Mouse (Mus musculus) right cerebral cortex, adult 18-20 months (tissue): ENCODE measurements around the gene Ckmt1.
A peak's percentile ranks its signal among the peaks of the same experiment; 100 is the strongest.
"Not testable (repeated sequence)": the region's sequence is repeated elsewhere in the genome, so short reads cannot be mapped to it uniquely, and the experiment has no call there.

ENCODE experiments used
- DNase-seq: peaks from one replicate; pipeline ENCODE4 v3.0.0; 2022; ENCODE audit warnings: mixed read lengths

The Ckmt1 gene

DNA sequence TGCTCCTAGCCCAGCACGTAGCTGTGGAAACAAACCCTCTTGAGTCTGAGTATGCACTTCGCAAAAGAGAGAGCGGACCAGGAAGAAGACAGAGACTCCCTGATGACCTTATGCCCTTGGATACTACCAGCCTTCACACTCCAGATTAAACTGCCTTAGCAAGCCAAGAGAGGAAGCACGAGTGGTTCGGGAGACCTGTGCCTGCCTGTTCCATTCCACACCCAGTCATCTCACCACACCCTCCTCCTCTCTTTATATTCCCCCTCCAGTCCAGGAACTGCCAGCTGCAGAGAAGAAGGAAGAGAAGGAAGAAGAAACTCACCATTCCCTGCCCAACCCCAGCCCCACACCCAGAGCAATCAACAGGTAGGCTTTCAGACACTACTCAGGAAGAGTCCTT, at the start of gene Ckmt1:
TSS of gene Ckmt1 (plus strand) at position 221 of the 400 bp plus-strand sequence.
- no peak for DNase-seq

DNA sequence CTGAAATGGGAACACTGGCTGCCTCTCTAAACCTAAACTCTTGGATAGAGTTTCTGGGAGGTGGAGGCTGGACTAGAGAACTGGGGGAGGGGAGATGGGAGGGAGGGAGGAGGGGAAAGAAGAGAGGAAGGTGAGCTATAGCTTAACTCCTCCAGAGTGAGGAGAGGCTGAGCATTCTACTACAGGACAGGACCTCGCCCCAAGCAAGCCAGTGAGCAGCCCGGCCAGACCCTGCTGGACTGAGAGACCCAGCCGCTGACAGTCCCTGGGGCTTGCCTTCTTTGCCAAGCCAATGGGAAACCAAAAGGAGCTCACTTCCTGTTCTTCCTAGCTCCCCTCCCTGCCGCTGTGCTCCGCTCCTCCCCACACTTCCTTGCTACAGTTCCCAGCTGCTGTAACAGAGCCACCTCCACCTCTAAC, 48.5 kb upstream of the Ckmt1 start:
- DNase-seq: no peak

- DNase-seq: no peak
These were observed 41.2 kb upstream of the Ckmt1 start for GRCm38 (mm10) chr2:121316278-121316677.

- no peak for DNase-seq
These were observed 34.5 kb upstream of the Ckmt1 start for GRCm38 (mm10) chr2:121323041-121323440.

DNA sequence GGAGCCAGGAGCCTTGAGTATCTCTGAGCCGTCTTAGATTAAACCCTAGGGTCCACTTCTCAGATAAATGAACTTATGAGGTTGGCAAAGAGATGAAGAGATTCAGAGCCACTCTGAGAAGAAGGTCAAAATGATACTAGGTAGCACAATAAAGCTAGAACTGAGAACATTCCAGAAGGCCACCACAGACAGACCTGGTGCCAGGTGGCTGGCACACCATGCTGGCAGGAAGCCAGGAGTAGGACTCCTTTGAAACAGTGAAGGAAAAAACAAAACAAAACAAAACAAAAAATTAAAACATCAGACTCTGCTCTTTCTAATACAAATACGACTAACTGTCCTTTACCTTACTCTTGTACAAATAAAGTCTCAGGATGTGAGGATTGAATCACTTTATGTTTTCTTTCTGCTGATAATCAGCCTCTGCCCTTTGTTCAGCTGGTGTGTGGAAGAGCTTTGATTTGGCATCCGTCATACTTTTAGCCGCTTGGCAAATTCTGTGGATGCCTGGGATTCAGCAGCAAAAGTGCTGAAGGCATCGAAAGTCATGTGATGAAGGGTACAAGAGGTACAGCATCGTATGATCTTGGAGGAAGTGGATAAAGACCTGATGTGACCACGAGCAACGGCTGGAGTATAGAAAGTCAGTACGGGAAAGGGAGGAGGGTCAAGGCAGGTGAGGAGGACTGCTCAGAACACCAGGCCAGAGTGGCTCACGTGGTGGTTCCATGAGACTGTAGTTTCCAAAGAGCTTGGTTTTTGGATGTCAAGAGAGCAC, 33.6 kb upstream of the Ckmt1 start:
- DNase-seq: no peak

DNA sequence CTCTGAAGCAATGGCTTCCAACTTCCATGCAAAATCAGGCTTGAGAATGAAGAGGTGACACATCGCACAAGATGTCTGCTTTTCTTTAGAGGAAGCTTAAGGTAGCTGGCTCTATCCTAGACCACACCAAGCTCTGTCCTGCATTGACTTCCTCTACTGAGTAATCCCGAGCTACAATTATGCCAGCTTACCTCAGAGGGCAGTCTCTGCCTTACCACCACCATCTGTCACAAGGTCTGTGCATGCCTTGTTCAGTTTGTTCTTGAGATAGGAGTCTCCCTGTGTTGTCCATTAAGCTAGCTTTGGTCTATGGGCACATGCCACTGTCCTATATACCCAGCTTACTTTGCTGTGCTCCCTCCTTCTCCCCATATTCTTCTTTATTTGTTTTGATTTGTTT, 28.0 kb upstream of the Ckmt1 start:
- no peak for DNase-seq

- no peak for DNase-seq
These were observed 18.5 kb upstream of the Ckmt1 start for GRCm38 (mm10) chr2:121339057-121339456.

DNA sequence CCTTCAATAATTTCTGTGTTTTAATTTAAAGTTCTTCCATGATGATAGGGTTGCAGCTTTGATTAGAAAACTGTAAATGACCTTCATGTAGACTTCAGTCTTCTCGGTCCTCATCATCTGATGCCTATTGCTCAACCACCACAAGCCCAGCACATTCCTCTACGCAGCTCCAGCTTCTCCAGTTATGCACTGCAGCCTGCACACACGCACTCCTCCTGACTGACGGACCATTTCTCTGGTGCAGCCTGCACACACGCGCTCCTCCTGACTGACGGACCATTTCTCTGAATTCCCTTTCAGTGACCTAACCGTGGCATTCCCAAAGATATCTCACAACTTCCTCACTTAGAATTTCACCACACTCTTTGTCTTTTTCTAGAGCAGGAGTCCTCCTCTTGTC, 4.4 kb upstream of the Ckmt1 start:
- DNase-seq: no peak

DNA sequence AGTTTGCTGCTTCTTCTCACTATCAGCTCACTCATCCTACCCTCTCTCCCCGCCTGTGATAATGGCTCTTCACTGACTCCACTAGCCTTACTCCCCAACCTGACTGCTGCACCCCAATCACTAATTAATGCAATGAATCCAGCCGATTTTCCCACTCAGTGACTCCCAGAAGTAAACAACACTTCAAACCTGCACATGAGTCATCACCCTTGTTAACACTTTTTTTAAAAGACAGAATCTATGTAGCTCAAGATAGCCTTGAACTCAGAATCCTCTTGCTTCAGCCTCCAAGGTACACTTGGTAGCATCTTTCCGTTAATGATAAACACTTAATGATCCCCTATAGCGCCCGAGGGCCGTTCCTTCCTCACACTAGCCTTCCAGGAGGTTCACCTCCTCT, 3.1 kb upstream of the Ckmt1 start:
- DNase-seq: no peak

- DNase-seq: peak; percentile 99
These were observed 2.5 kb upstream of the Ckmt1 start, which contains the start of gene Ppip5k1 for GRCm38 (mm10) chr2:121354820-121355592. Gene Ppip5k1 (minus strand): TSS chr2:121355396.

DNA sequence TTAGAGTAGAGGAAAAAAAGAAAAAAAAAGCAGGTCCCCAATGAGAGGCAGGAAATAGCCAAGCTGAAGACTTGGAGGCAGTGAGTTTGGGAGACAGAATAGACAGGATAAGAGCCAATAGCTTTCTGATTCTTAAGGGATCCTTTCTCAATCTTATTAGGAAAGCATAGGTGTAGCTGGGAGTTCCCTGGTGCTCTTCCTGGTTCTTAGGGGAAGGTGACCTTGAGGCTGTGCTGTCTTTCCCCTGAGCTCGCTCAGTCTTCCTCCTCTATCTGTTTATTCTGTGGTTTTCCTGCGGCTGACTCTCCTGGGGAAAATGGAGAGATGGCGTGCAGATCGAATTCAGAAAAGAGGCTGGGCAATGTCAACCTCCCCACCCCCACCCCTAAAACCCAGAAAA, 447 bp downstream of the Ckmt1 start:
- no peak for DNase-seq

- peak; percentile 92 for DNase-seq
These were observed 867 bp downstream of the Ckmt1 start for GRCm38 (mm10) chr2:121358381-121358780.

- DNase-seq: no peak
These were observed 1.9 kb downstream of the Ckmt1 start for GRCm38 (mm10) chr2:121359461-121359860.

DNA sequence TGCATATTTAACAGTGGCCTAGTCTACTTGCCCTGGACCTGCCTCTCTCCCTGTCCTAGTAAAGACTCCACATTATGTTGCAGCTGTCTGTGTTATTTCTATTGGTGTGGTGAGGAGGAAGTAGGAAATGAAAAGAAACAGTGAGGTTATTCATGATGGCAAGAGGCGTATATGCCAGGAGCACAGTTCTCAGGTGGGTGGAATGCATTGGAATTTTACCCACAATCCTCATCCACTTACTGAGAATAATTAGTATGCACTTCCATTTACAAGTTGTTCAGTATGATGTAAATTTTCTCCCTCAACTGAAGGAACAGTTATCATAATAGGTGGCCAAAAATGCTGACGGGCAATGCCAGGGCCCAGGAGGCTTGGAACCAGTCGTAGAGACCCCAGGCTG, 6.1 kb downstream of the Ckmt1 start:
- DNase-seq: peak; percentile 28

DNA sequence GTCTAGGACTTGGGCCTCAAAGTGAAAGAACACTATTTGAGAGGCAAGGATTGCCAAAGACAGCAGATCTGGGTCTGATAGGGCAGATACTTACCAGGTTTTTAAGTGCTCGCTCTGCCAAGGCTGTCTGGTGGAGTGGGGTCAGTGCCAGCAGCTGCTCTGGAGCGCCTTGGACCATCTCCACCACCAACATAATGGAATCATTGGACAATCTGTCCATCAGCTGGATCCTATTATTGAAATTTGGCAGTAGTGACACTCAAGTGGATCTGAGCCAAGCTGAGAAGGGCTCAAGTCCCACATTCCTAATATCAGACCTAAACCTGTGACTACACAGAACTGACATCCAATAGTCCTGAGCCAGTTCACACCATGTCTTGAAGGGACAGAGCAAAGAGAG, 11.3 kb downstream of the Ckmt1 start:
- DNase-seq: no peak

GRCm38 (mm10) chr2:121370921-121371320, 13.4 kb downstream of the Ckmt1 start:
- no peak for DNase-seq

DNA sequence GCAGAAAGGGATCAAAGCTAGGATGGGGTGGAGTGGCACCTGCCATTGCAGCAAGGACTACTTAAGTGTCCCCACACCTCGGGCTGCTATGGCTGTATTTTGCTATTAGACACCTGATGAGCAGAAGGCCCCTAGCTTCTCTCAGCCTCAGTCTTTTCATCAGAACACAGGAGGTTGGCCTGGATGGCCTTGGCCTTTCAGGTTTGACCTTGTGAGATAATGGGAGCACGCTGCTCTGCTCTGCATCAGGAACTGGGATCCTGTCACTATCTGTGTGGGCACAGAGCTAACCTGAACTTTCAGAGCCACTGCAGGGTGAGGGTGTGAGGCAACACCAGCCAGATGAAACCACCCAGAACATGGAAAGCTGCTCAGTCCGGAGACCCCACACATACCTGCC, 14.8 kb downstream of the Ckmt1 start:
- no peak for DNase-seq

GRCm38 (mm10) chr2:121374766-121375165, 17.3 kb downstream of the Ckmt1 start:
- no peak for DNase-seq

DNA sequence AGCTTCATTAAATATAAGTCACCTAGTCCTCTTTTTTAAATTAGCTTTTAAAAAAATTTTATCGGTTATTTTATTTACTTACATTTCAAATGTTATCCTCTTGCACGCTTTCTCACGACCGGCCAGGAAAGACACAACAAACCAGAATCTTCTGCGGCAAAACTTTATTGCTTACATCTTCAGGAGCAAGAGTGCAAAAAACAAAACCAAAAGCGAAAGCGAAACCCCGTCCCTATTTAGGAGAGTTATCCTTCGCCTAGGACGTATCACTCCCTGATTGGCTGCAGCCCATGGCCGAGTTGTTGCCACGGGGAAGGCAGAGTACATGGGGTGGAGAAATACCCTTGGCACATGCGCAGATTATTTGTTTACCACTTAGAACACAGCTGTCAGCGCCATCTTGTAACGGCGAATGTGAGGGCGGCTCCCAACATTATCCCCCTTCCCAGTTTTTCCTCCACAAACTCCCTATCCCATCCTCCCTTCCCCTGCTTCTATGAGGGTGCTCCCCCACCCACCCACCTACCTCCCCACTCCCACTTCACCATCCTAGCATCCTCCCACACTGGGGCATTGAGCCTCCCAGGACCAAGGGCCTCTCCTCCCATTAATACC, 29.6 kb downstream of the Ckmt1 start, which contains the start of gene Strc:
TSS of gene Strc (minus strand) at position 208 of the 615 bp plus-strand sequence.
- DNase-seq: not testable (repeated sequence)

DNA sequence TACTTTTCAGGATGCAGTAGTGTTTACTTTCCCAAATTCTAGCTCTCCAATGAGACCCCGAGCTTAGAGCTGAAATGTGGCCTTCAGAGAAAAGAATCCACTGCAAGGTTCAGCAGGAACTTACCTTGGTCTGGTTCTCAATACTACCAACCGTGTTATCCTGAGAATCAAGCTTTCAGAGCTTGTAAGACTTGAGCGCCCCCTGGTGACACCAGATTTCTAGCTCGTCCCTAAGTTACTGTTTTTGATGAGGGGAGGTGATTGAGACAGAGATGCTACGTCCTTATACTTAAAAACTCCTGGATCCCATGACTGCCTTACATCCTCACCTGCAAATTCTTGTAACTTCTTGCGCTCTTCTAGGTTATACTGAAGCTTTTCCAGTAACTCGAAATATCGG, 39.1 kb downstream of the Ckmt1 start:
- peak; percentile 84 for DNase-seq

GRCm38 (mm10) chr2:121403296-121403695, 45.8 kb downstream of the Ckmt1 start:
- DNase-seq: no peak

DNA sequence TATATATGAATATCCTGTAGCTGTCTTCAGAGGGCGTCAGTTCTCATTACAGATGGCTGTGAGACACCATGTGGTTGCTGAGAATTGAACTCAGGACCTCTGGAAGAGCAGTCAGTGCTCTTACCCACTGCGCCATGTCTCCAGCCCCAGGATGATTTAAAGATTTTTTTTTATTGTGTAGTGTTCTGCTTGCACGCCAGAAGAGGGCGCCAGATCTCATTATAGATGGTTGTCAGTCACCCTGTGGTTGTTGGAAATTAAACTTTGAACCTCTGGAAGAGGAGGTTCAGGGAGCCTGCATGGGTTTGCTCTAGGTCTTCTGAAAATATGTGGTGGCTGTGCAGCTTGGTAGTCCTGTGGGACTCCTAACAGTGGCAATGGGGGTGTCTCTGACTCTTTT, 50.6 kb downstream of the Ckmt1 start:
- peak; percentile 11 for DNase-seq

GRCm38 (mm10) chr2:121412843-121413386, 55.4 kb downstream of the Ckmt1 start:
- peak; percentile 8 for DNase-seq
